ENCODE assay signal across 12 mouse cellular contexts in the genomic region with DNA sequence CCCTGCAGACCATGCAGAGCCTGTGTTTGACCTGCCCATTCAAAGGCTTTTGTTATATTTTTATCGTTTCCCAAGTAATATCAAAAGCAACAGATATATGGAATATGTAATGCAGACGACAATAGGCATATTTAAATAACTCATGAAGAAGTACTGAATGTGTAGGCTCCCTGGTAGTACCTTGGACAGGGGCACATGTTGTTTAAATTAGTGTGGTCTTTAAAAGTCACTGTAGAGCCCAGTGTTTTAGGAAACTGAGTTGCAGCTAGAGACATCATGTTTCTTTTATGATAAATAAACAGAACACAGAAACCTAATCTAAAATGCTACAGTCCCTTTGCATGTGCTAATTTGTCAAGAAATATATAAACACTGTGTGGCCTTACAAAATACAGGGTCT.
"Had no signal": no experiment of that assay in that cellular context is flagged by ENCODE, and none has a peak within 500 bp of the region (broad histone marks: within the 10 kb centered on the region; RNA-seq: fewer than 3 reads in every experiment).

No protein-coding gene starts in this region.

- H3K9me3 ChIP-seq: limb, embryonic 15.5 days; liver, embryonic 12.5 days; lung, embryonic 15.5 days; neural tube, embryonic 13.5 days had no signal

- H3K36me3 ChIP-seq: limb, embryonic 15.5 days; liver, embryonic 12.5 days; lung, embryonic 15.5 days; neural tube, embryonic 13.5 days had no signal

- H3K4me1 ChIP-seq: limb, embryonic 15.5 days; liver, embryonic 12.5 days; lung, embryonic 15.5 days; neural tube, embryonic 13.5 days had no signal

- H3K27me3 ChIP-seq: limb, embryonic 15.5 days; liver, embryonic 12.5 days; lung, embryonic 15.5 days; neural tube, embryonic 13.5 days had no signal

- H3K4me3 ChIP-seq: layer of hippocampus, adult 2 months; limb, embryonic 15.5 days; liver, embryonic 12.5 days; lung, embryonic 15.5 days; neural tube, embryonic 13.5 days had no signal

- ATAC-seq: liver, embryonic 12.5 days; midbrain, embryonic 16.5 days had no signal

- H3K27ac ChIP-seq: layer of hippocampus, adult 2 months; limb, embryonic 15.5 days; liver, embryonic 12.5 days; lung, embryonic 15.5 days; neural tube, embryonic 13.5 days had no signal

- DNase-seq: kidney, adult 18-20 months; kidney, postnatal 10 days; kidney, postnatal 4 days; lung, postnatal 14 days; right cerebral cortex, postnatal 25 days; thymus, postnatal 36 days had no signal

- H3K9ac ChIP-seq: limb, embryonic 15.5 days; liver, embryonic 12.5 days; lung, embryonic 15.5 days; neural tube, embryonic 13.5 days had no signal

- H3K4me2 ChIP-seq: limb, embryonic 15.5 days; liver, embryonic 12.5 days; lung, embryonic 15.5 days; neural tube, embryonic 13.5 days had no signal
